Mouse (Mus musculus) hindbrain, embryonic 10.5 days (tissue): ENCODE measurements around the gene Prps1. TPM values are rescaled to one million over a fixed set of nuclear protein-coding genes. Genes with fewer than 3 reads are reported as not detected.
"Not testable (repeated sequence)": the region's sequence is repeated elsewhere in the genome, so short reads cannot be mapped to it uniquely, and the experiment has no call there.

Source experiments
- DNase-seq: peaks from one replicate; pipeline ENCODE4 v3.0.0-alpha.2; 2017; ENCODE audit warnings: low spot score
- H3K27ac ChIP-seq: fragments of 300-500 bp; sonication (generic); 2 replicates; pipeline ENCODE4 v1.5.1; 2016; ENCODE audit warnings: mild to moderate bottlenecking, moderate library complexity
- H3K27me3 ChIP-seq: fragments of 300-500 bp; sonication (generic); 2 replicates; pipeline ENCODE4 v1.6.1; 2016; ENCODE audit warnings: mild to moderate bottlenecking; ENCODE audit not compliant: poor library complexity, insufficient read depth, severe bottlenecking
- H3K36me3 ChIP-seq: fragments of 300-500 bp; sonication (generic); 2 replicates; pipeline ENCODE4 v1.6.1; 2016; ENCODE audit warnings: mild to moderate bottlenecking, moderate library complexity
- H3K4me1 ChIP-seq: fragments of 300-500 bp; sonication (generic); replicated peaks from 2 replicates; pipeline ENCODE4 v1.6.1; 2016; ENCODE audit warnings: mild to moderate bottlenecking
- H3K4me3 ChIP-seq: fragments of 300-500 bp; sonication (generic); 2 replicates; pipeline ENCODE4 v1.5.1; 2016; ENCODE audit warnings: mild to moderate bottlenecking, moderate library complexity
- H3K9me3 ChIP-seq: fragments of 300-500 bp; sonication (generic); 2 replicates; pipeline ENCODE4 v1.6.1; 2016; ENCODE audit warnings: mild to moderate bottlenecking, moderate library complexity
- WGBS: fragments of 180-500 bp; shearing (Covaris S2); methylation state at CpG from one replicate; pipeline ENCODE4 v1.1.7; 2016; 5-methylcytosine and 5-hydroxymethylcytosine counted together
- polyA plus RNA-seq: library from polyadenylated mRNA; unstranded; fragments of >200 nt; fragmentation: Nextera tagmentation; extraction: Ambion mirVana; gene quantifications from 2 replicates; pipeline ENCODE4 v1.2.1, GENCODE M21; 2016

Prps1 gene
- polyA plus RNA-seq, 1 experiment from 2014 or later = 82.8 TPM

DNA sequence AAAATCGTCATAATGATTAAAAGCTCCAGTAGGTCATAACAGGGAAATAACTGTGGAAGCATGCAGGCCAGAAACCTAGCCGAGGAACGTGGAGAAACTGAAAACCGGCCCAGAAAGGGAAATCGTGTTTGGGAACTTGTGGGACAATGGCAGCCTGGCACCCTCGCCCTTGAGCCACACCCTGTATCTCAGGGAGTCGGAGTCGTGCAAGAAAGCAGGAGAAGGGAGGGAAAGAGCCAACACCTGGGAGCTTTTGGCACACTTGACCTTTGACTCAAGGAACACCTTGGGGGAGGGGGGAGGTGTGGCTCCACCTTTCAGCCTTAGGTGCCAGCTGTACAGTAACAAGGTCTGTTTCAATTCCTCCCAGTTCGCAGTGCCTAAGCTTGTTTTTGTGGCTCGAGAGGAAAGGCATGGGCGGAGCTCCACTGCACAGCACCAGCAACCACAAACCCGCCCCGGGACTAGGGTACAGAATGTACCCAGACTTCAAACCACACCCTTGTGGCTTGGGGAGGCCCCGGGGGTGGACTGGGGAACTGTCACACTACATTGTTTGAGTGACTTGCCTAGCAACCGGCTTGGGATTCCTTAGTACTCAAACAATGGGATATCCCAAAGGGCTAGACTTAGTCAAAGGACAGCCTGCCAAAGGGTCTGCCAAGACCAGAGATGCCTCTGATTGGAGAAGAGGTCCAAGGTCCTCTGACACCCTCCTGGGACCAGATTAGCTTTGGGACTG is 49.3 kb downstream of the Prps1 start:
- peak overlapping the region; percentile 66; the same call in 1 of the 2 replicates for H3K27ac ChIP-seq
- 49% methylated on average over 15 of the region's 15 CpGs for WGBS
- H3K27me3 ChIP-seq = peaks cover 82% of the 10 kb centered on the region
- peaks cover 19% of the 10 kb centered on the region for H3K4me1 ChIP-seq
- DNase-seq = peak; percentile 51
- H3K4me3 ChIP-seq = no peak overlapping the region
- no peaks in the 10 kb centered on the region for H3K36me3 ChIP-seq
- no peaks in the 10 kb centered on the region for H3K9me3 ChIP-seq

DNA sequence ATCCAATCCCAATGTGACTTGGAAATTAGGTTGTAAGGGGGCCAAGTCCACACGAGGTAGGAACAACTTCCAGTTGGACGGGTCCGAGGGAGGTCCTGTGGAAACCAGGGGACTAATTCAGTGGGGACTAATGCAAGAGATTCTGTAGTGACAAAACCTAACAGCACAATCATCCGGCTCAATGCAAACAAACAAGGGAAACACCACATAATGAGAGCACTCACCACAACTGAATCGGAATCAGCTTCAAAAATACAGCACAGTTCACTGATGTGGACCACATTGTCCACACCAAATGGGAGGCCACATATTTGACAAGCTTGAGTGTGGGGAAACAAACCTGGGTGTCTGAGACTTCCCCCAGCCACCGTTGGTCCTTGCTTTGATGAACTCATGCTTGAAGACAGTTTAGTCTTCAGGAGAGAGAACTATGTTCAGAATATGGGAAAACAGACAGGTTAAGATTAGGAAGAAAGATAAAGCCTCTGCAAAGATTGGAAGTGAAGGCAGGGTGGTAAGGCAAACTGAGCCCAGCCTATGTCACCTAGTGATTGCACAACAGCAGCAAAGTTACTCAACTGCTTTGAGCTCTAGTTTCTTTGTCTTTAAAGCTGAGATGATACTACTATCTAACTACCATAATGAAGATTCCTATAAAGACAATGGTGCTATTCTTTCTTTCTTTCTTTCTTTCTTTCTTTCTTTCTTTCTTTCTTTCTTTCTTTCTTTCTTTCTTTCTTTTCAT is 50.2 kb downstream of the Prps1 start:
- Histone ChIP-seq H3K36me3 (no peaks in the 10 kb centered on the region), H3K4me1 (peaks cover 28% of the 10 kb centered on the region), H3K9me3 (no peaks in the 10 kb centered on the region), H3K27me3 (peaks cover 82% of the 10 kb centered on the region), H3K4me3 (no peak overlapping the region), H3K27ac (peak overlapping the region; percentile 66; the same call in 1 of the 2 replicates)
- 69% methylated on average over 6 of the region's 6 CpGs for WGBS
- DNase-seq = no peak

DNA sequence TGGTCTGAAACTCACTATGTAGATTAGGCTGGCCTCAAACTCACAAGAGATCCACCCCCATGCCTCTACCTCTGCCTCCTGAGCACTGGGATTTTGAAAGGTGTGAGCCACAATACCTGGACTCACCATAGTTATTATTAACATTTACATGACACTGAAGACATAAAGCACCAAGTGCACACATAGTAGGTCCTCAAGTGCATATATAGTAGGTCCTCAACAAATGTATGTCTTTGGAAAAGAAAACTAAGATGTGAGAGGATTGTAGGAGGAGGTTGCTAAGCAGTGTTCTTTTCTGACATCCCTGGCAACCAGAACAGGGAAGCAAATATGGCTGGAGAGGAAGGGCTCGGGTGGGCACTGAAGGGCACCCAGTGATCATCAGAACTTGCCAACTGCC is 51.0 kb downstream of the Prps1 start:
- Histone ChIP-seq H3K4me1 (peaks cover 36% of the 10 kb centered on the region), H3K36me3 (no peaks in the 10 kb centered on the region), H3K27me3 (peaks cover 82% of the 10 kb centered on the region), H3K9me3 (no peaks in the 10 kb centered on the region), H3K4me3 (no peak overlapping the region), H3K27ac (no peak overlapping the region)
- no peak for DNase-seq
- 79% methylated on average over 1 of the region's 1 CpGs for WGBS

DNA sequence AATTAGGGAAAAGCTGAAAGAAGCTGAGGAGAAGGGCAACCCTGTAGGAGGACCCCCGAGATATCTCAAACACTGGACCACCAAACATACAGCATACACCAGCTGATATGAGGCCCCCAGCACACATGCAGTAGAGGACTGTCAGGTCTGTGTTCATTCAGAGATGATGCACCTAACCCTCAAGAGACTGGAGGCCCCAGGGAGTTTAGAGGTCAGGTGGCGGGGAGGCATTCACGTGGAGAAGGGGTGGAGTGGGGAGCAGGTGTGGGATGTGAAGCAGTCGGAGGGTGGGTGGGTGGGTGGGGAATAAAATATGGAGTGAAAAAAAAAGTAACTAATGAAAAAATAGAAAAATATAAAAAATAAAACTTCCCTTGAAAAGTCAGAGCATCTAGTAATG is 52.4 kb downstream of the Prps1 start:
- not testable (repeated sequence) for DNase-seq, H3K27ac ChIP-seq, H3K9me3 ChIP-seq, H3K4me3 ChIP-seq, H3K36me3 ChIP-seq
- H3K27me3 ChIP-seq = peaks cover 84% of the 10 kb centered on the region
- WGBS = 74% methylated on average over 4 of the region's 4 CpGs
- peaks cover 40% of the 10 kb centered on the region for H3K4me1 ChIP-seq

GRCm38 (mm10) chrX:140509817-140510216 is 53.4 kb downstream of the Prps1 start:
- Histone ChIP-seq H3K36me3 (no peaks in the 10 kb centered on the region), H3K27ac (no peak overlapping the region), H3K4me1 (peaks cover 40% of the 10 kb centered on the region), H3K27me3 (peaks cover 84% of the 10 kb centered on the region), H3K4me3 (no peak overlapping the region), H3K9me3 (no peaks in the 10 kb centered on the region)
- no peak for DNase-seq
- 36% methylated on average over 6 of the region's 6 CpGs for WGBS

- H3K27ac ChIP-seq = peak overlapping the region; percentile 75
- 30% methylated on average over 24 of the region's 24 CpGs for WGBS
- DNase-seq = peak; percentile 28
- no peaks in the 10 kb centered on the region for H3K36me3 ChIP-seq
- H3K4me3 ChIP-seq = 0 out of 2 replicates have a peak overlapping the region, but pooled peaks have one; percentile 16
- peaks cover 35% of the 10 kb centered on the region for H3K4me1 ChIP-seq
- no peaks in the 10 kb centered on the region for H3K9me3 ChIP-seq
- peaks cover 83% of the 10 kb centered on the region for H3K27me3 ChIP-seq
Observed at GRCm38 (mm10) chrX:140510696-140511429, 54.5 kb downstream of the Prps1 start.

GRCm38 (mm10) chrX:140511687-140512651 is 55.6 kb downstream of the Prps1 start:
- 42% methylated on average over 7 of the region's 7 CpGs for WGBS
- peak overlapping the region; percentile 75; the same call in 1 of the 2 replicates for H3K27ac ChIP-seq
- DNase-seq = peak; percentile 42
- no peaks in the 10 kb centered on the region for H3K36me3 ChIP-seq
- H3K27me3 ChIP-seq = peaks cover 85% of the 10 kb centered on the region
- peaks cover 30% of the 10 kb centered on the region for H3K4me1 ChIP-seq
- no peak overlapping the region for H3K4me3 ChIP-seq
- H3K9me3 ChIP-seq = no peaks in the 10 kb centered on the region

DNA sequence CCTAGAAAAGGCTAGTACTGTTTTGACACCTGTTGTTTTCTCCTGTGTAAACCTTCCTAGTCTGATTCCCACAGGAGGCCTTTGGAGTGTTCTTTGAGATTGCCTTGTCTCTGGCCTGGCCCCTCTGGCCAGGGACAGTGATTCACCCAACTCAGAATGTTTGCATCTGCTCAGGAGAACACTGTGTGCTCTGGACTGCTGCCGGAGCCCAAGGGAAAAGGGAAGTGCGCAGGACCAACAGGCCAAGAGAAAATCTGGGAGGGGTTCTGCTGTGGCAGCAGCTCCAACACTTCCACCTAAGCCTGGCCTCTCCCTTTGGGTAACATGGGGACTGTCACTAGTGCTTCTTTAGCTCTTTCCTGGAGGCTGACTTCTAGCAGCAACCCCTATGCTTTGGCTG is 57.0 kb downstream of the Prps1 start:
- H3K36me3 ChIP-seq = no peaks in the 10 kb centered on the region
- H3K4me3 ChIP-seq = no peak overlapping the region
- H3K9me3 ChIP-seq = no peaks in the 10 kb centered on the region
- no peak for DNase-seq
- H3K4me1 ChIP-seq = peaks cover 30% of the 10 kb centered on the region
- H3K27me3 ChIP-seq = peaks cover 85% of the 10 kb centered on the region
- no peak overlapping the region for H3K27ac ChIP-seq
- WGBS = 76% methylated on average over 2 of the region's 2 CpGs

DNA sequence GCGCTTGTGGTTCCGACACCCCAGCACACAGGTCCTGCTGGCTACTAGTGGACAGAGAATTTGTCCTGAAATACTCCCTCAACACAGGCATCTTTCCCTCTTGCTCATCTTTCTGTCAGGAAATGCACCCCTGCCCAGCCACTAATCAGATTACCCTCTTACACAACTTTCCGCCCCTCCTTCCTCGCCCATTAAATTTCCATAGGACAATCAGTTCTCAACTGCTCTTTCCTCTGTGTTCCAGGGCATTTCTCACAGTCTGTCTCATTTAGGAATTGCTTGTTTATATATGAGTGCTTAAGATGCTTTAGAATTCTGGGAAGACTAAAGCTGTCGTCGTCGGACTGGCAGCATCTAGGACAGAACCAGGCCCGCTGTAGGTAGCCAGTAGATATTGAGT is 61.9 kb downstream of the Prps1 start:
- Histone ChIP-seq H3K36me3 (no peaks in the 10 kb centered on the region), H3K9me3 (no peaks in the 10 kb centered on the region), H3K27ac (no peak overlapping the region), H3K4me1 (peaks cover 9% of the 10 kb centered on the region), H3K27me3 (peaks cover 87% of the 10 kb centered on the region), H3K4me3 (no peak overlapping the region)
- 86% methylated on average over 8 of the region's 8 CpGs for WGBS
- no peak for DNase-seq

- Histone ChIP-seq H3K36me3 (no peaks in the 10 kb centered on the region), H3K4me3 (peak overlapping the region; percentile 39), H3K4me1 (peaks cover 9% of the 10 kb centered on the region), H3K27me3 (peaks cover 75% of the 10 kb centered on the region), H3K9me3 (no peaks in the 10 kb centered on the region), H3K27ac (peak overlapping the region; percentile 73)
- WGBS = 24% methylated on average over 25 of the region's 25 CpGs
- DNase-seq = peak; percentile 79
Observed at GRCm38 (mm10) chrX:140520146-140521102, 64.0 kb downstream of the Prps1 start.

DNA sequence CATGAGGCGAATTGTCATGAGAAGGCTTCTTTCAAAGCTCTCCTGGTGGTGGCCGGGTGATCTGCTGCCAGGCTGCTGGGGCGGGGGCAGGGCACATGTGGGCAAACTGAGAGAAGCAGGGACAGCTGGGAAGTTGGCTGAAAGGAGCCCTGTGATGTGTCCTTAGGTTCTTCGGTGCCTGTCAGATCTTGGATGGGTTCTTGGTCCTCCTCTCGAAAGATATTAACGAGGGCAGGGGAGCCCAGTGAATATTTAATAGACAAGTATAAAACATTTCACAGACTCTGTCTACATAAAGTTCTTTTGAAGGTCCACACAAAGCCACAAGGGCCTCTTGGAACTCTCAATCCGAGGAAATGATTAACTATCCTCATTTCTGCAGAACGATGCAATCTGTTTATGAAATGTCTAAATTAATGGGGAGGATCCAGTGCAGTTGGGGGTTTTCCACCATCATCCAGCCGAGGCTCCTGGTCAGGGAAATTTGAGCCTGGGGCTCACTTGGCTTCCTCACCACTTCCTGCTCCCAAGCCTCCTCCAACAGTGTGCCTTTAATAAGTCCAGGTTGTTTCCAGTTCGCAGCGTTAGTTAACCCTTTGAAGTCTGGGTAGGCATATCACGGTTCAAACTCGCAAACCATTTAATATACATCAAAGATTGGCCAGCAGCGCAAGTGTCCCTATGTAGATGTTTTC is 65.8 kb downstream of the Prps1 start:
- H3K27me3 ChIP-seq = peaks cover 73% of the 10 kb centered on the region
- no peak overlapping the region for H3K27ac ChIP-seq
- peaks cover 9% of the 10 kb centered on the region for H3K4me1 ChIP-seq
- DNase-seq = no peak
- no peaks in the 10 kb centered on the region for H3K9me3 ChIP-seq
- no peaks in the 10 kb centered on the region for H3K36me3 ChIP-seq
- WGBS = 65% methylated on average over 14 of the region's 14 CpGs
- H3K4me3 ChIP-seq = no peak overlapping the region
